Mouse (Mus musculus) thymus, adult 2 months (tissue): ENCODE measurements around the gene Osbpl7.

Experiments used
- CTCF ChIP-seq: fragments of 200-500 bp; IDR thresholded peaks from 2 replicates; pipeline ENCODE4 v1.5.1; 2012; ENCODE audit warnings: mild to moderate bottlenecking, control low read depth, low read length, moderate library complexity, borderline replicate concordance; ENCODE audit not compliant: control insufficient read depth, poor library complexity, insufficient read depth; ENCODE audit errors: extremely low read depth
- POLR2A ChIP-seq: fragments of 200-500 bp; IDR thresholded peaks from 2 replicates; pipeline ENCODE4 v1.6.1; 2012; ENCODE audit warnings: mild to moderate bottlenecking, low read length, control low read depth, moderate library complexity; ENCODE audit not compliant: control insufficient read depth, poor library complexity, insufficient read depth; ENCODE audit errors: extremely low read depth

DNA sequence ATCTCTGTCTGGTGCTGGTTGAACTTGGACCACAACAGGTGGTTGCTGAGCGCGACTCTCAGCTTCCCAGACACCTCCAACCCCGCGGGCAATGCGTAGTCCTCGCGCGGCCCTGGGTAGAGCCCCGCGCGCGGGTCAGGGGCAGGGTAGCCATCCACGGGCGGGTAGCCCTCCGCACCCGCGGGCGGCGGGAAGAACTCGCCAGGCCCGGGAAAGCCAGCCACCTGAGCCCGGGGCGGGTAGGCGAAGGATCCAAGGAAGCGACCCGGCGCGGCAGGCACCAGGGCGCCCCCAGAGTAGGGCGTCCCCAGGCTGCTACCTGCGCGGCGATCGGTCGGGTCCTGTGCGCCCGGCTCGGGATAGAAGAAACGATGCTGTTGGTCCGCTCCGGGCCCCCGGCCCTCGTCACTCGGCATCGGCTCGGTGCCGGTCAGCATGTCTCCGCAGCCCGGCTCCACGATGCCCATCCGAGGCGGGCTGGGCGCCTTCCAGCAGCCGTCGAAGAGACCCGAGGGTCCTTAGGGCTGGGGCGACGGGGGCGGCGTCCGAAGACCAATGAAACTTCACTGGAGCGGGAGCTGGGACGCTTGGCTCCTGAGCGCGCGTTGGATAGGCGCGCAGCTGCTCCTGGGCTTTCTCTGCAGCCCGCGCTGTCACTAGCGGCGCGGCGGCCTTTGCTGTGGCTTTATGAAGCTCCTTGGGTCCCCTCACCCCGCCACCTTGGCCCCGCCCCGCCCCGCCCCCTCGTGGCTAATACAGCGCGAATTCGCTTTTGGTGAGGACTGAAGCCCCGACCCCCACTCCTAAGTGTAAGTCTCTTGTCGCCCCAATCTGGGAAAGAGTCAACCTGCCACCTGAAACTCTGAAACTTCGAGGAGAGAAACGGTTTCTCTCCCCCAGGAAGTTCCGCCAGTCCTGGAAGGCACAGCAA, 64.5 kb downstream of the Osbpl7 start, which contains the start of gene Tbx21:
- TF ChIP-seq CTCF (no peak), POLR2A (no peak)
